Mouse (Mus musculus) layer of hippocampus, adult 8-10 months (tissue): ENCODE results near the gene Kcnk16. TPM values are rescaled to one million over a fixed set of nuclear protein-coding genes. Genes with fewer than 3 reads are reported as not detected.

Source experiments
- DNase-seq, 2 experiments: peaks; one replicate each; pipeline ENCODE4 v3.0.0; 2022; ENCODE audit warnings: low spot score in 2 of 2
- total RNA-seq, 4 experiments: library from RNA; stranded (reverse); gene quantifications; 2 replicates each; pipeline ENCODE4 v1.2.4; 2022

Gene Kcnk16
- total RNA-seq, 4 experiments from 2014 or later = not detected

- DNase-seq = no peak
These were observed 35.7 kb downstream of the Kcnk16 start for GRCm38 (mm10) chr14:20233016-20233980.

GRCm38 (mm10) chr14:20230063-20230491 is 38.9 kb downstream of the Kcnk16 start:
- DNase-seq = no peak

GRCm38 (mm10) chr14:20229437-20229836 is 39.6 kb downstream of the Kcnk16 start:
- DNase-seq = no peak

- DNase-seq = no peak
These were observed 40.7 kb downstream of the Kcnk16 start for GRCm38 (mm10) chr14:20228336-20228735.

- no peak for DNase-seq
These were observed 42.0 kb downstream of the Kcnk16 start for GRCm38 (mm10) chr14:20226982-20227381.

GRCm38 (mm10) chr14:20226488-20226887 is 42.5 kb downstream of the Kcnk16 start:
- DNase-seq = no peak

- DNase-seq = no peak
These were observed 43.5 kb downstream of the Kcnk16 start for GRCm38 (mm10) chr14:20225525-20225924.

GRCm38 (mm10) chr14:20224576-20225218 is 44.3 kb downstream of the Kcnk16 start:
- no peak for DNase-seq

- peak in 1 of 2 experiments; percentile 11 for DNase-seq
These were observed 44.8 kb downstream of the Kcnk16 start for GRCm38 (mm10) chr14:20224163-20224562.

GRCm38 (mm10) chr14:20223253-20223652 is 45.7 kb downstream of the Kcnk16 start:
- no peak for DNase-seq

GRCm38 (mm10) chr14:20221083-20221482 is 47.9 kb downstream of the Kcnk16 start:
- DNase-seq = no peak

- DNase-seq = no peak
These were observed 49.1 kb downstream of the Kcnk16 start for GRCm38 (mm10) chr14:20219849-20220248.

GRCm38 (mm10) chr14:20217299-20217864 is 51.6 kb downstream of the Kcnk16 start:
- no peak for DNase-seq

GRCm38 (mm10) chr14:20216561-20217298 is 52.3 kb downstream of the Kcnk16 start:
- DNase-seq = no peak

- no peak for DNase-seq
These were observed 53.2 kb downstream of the Kcnk16 start for GRCm38 (mm10) chr14:20215826-20216225.

GRCm38 (mm10) chr14:20214125-20214524 is 54.9 kb downstream of the Kcnk16 start:
- DNase-seq = no peak

GRCm38 (mm10) chr14:20211754-20212601 is 57.0 kb downstream of the Kcnk16 start:
- no peak for DNase-seq
